Mouse (Mus musculus) lung, embryonic 16.5 days (tissue): ENCODE measurements at regions not wholly inside any gene's neighbourhood (a gene's known extent, or its start where the extent isn't known, plus 50 kb on each side); places are given as distances from the start of the nearest gene placed in this dataset.
A peak's percentile ranks its signal among the peaks of the same experiment; 100 is the strongest.

Experiments used
- ATAC-seq: fragments of 200-750 bp; cut with Nextera tagmentation; 2 replicates; pipeline ENCODE4 v1.8.0; 2017; ENCODE audit warnings: low read depth, mild to moderate bottlenecking, moderate library complexity
- H3K27ac ChIP-seq: fragments of 300-500 bp; sonication (generic); 2 replicates; pipeline ENCODE4 v1.5.1; 2014; ENCODE audit warnings: mild to moderate bottlenecking, control low read depth, low read length
- H3K27me3 ChIP-seq: fragments of 300-500 bp; sonication (generic); 2 replicates; pipeline ENCODE4 v1.6.1; 2014; ENCODE audit warnings: low read depth, low read length, mixed read lengths; ENCODE audit not compliant: control insufficient read depth, insufficient read depth
- H3K36me3 ChIP-seq: fragments of 300-500 bp; sonication (generic); 2 replicates; pipeline ENCODE4 v1.6.1; 2014; ENCODE audit warnings: low read length; ENCODE audit not compliant: control insufficient read depth, insufficient read depth
- H3K4me1 ChIP-seq: fragments of 300-500 bp; sonication (generic); replicated peaks from 2 replicates; pipeline ENCODE4 v1.6.1; 2014; ENCODE audit warnings: low read length, mixed read lengths; ENCODE audit not compliant: control insufficient read depth, insufficient read depth
- H3K4me2 ChIP-seq: fragments of 300-500 bp; sonication (generic); 2 replicates; pipeline ENCODE4 v1.6.1; 2014; ENCODE audit warnings: low read depth, low read length, control low read depth
- H3K4me3 ChIP-seq: fragments of 300-500 bp; sonication (generic); 2 replicates; pipeline ENCODE4 v1.5.1; 2014; ENCODE audit warnings: mild to moderate bottlenecking, low read length, control low read depth
- H3K9ac ChIP-seq: fragments of 300-500 bp; sonication (generic); 2 replicates; pipeline ENCODE4 v1.6.1; 2014; ENCODE audit warnings: low read length, control low read depth
- H3K9me3 ChIP-seq: fragments of 300-500 bp; sonication (generic); 2 replicates; pipeline ENCODE4 v1.6.1; 2016; ENCODE audit warnings: low read length; ENCODE audit not compliant: control insufficient read depth
- WGBS: fragments of 180-500 bp; shearing (Covaris S2); extraction: QIAGEN DNeasy Blood & Tissue Kit; methylation state at CpG from one replicate; pipeline ENCODE4 v1.1.7; 2014; 5-methylcytosine and 5-hydroxymethylcytosine counted together

GRCm38 (mm10) chr17:79414006-79414405 lies 59.1 kb upstream of the Cdc42ep3 start:
- no peaks in the 10 kb centered on the region for H3K36me3 ChIP-seq
- no peaks in the 10 kb centered on the region for H3K27me3 ChIP-seq
- no peak for ATAC-seq
- H3K27ac ChIP-seq = no peak overlapping the region
- H3K9ac ChIP-seq = no peak overlapping the region
- no peaks in the 10 kb centered on the region for H3K9me3 ChIP-seq
- no peak overlapping the region for H3K4me3 ChIP-seq
- H3K4me2 ChIP-seq = no peak overlapping the region
- no peaks in the 10 kb centered on the region for H3K4me1 ChIP-seq
- 80% methylated on average over 7 of the region's 7 CpGs for WGBS

GRCm38 (mm10) chr17:79417953-79418352 lies 63.1 kb upstream of the Cdc42ep3 start:
- Histone ChIP-seq H3K4me3 (no peak overlapping the region), H3K36me3 (no peaks in the 10 kb centered on the region), H3K4me2 (no peak overlapping the region), H3K9me3 (no peaks in the 10 kb centered on the region), H3K9ac (no peak overlapping the region), H3K27me3 (no peaks in the 10 kb centered on the region), H3K4me1 (no peaks in the 10 kb centered on the region), H3K27ac (no peak overlapping the region)
- ATAC-seq = no peak
- 100% methylated on average over 1 of the region's 1 CpGs for WGBS

- no peak overlapping the region for H3K4me3 ChIP-seq
- H3K36me3 ChIP-seq = no peaks in the 10 kb centered on the region
- H3K4me2 ChIP-seq = no peak overlapping the region
- no peak for ATAC-seq
- no peaks in the 10 kb centered on the region for H3K9me3 ChIP-seq
- no peak overlapping the region for H3K9ac ChIP-seq
- 59% methylated on average over 7 of the region's 7 CpGs for WGBS
- H3K27ac ChIP-seq = no peak overlapping the region
- no peaks in the 10 kb centered on the region for H3K4me1 ChIP-seq
- no peaks in the 10 kb centered on the region for H3K27me3 ChIP-seq
Observed at GRCm38 (mm10) chr17:79421618-79422017, 66.7 kb upstream of the Cdc42ep3 start.

GRCm38 (mm10) chr17:79439182-79439581 lies 84.3 kb upstream of the Cdc42ep3 start:
- H3K36me3 ChIP-seq = no peaks in the 10 kb centered on the region
- no peaks in the 10 kb centered on the region for H3K9me3 ChIP-seq
- no peaks in the 10 kb centered on the region for H3K27me3 ChIP-seq
- ATAC-seq = no peak
- H3K9ac ChIP-seq = no peak overlapping the region
- H3K4me1 ChIP-seq = no peaks in the 10 kb centered on the region
- H3K4me3 ChIP-seq = no peak overlapping the region
- H3K4me2 ChIP-seq = no peak overlapping the region
- H3K27ac ChIP-seq = no peak overlapping the region

GRCm38 (mm10) chr17:79442507-79443115 lies 87.7 kb upstream of the Cdc42ep3 start:
- Histone ChIP-seq H3K4me3 (no peak overlapping the region), H3K36me3 (no peaks in the 10 kb centered on the region), H3K9ac (no peak overlapping the region), H3K4me2 (no peak overlapping the region), H3K9me3 (no peaks in the 10 kb centered on the region), H3K27ac (no peak overlapping the region), H3K4me1 (no peaks in the 10 kb centered on the region), H3K27me3 (no peaks in the 10 kb centered on the region)
- ATAC-seq = peak; percentile 45; the same call in 1 of the 2 replicates
- 59% methylated on average over 3 of the region's 3 CpGs for WGBS

GRCm38 (mm10) chr17:79447170-79447569 lies 92.3 kb upstream of the Cdc42ep3 start:
- Histone ChIP-seq H3K27ac (no peak overlapping the region), H3K4me1 (peaks cover 5% of the 10 kb centered on the region), H3K4me3 (no peak overlapping the region), H3K9ac (no peak overlapping the region), H3K9me3 (no peaks in the 10 kb centered on the region), H3K27me3 (no peaks in the 10 kb centered on the region), H3K36me3 (no peaks in the 10 kb centered on the region), H3K4me2 (no peak overlapping the region)
- 75% methylated on average over 6 of the region's 6 CpGs for WGBS
- no peak for ATAC-seq

- H3K4me1 ChIP-seq = peaks cover 14% of the 10 kb centered on the region
- no peak overlapping the region for H3K9ac ChIP-seq
- no peak overlapping the region for H3K4me3 ChIP-seq
- no peaks in the 10 kb centered on the region for H3K27me3 ChIP-seq
- peak overlapping the region; percentile 80 for H3K27ac ChIP-seq
- ATAC-seq = peak; percentile 94
- peak overlapping the region; percentile 29; the same call in 1 of the 2 replicates for H3K4me2 ChIP-seq
- no peaks in the 10 kb centered on the region for H3K9me3 ChIP-seq
- 19% methylated on average over 12 of the region's 12 CpGs for whole genome bisulfite sequencing
- H3K36me3 ChIP-seq = no peaks in the 10 kb centered on the region
Observed at GRCm38 (mm10) chr17:79451141-79451860, 96.4 kb upstream of the Cdc42ep3 start.

GRCm38 (mm10) chr17:79453825-79454224 lies 98.9 kb upstream of the Cdc42ep3 start:
- Histone ChIP-seq H3K36me3 (no peaks in the 10 kb centered on the region), H3K9ac (no peak overlapping the region), H3K4me2 (no peak overlapping the region), H3K4me3 (no peak overlapping the region), H3K4me1 (peaks cover 14% of the 10 kb centered on the region), H3K27ac (no peak overlapping the region), H3K27me3 (no peaks in the 10 kb centered on the region), H3K9me3 (no peaks in the 10 kb centered on the region)
- WGBS = 79% methylated on average over 1 of the region's 1 CpGs
- ATAC-seq = no peak

GRCm38 (mm10) chr17:79454526-79454925 lies 99.6 kb upstream of the Cdc42ep3 start:
- Histone ChIP-seq H3K4me3 (no peak overlapping the region), H3K27ac (peak overlapping the region; percentile 64), H3K4me1 (peaks cover 14% of the 10 kb centered on the region), H3K27me3 (no peaks in the 10 kb centered on the region), H3K9ac (no peak overlapping the region), H3K9me3 (no peaks in the 10 kb centered on the region), H3K36me3 (no peaks in the 10 kb centered on the region), H3K4me2 (no peak overlapping the region)
- 11% methylated on average over 5 of the region's 5 CpGs for WGBS
- peak; percentile 71 for ATAC-seq
